Mouse (Mus musculus): Measurements from ENCODE around the gene Rpl10a. TPM values are rescaled to one million over a fixed set of nuclear protein-coding genes. Genes with fewer than 3 reads are reported as not detected.

Rpl10a gene
- polyA plus RNA-seq, 1 experiment from 2014 or later, result 554 TPM

DNA sequence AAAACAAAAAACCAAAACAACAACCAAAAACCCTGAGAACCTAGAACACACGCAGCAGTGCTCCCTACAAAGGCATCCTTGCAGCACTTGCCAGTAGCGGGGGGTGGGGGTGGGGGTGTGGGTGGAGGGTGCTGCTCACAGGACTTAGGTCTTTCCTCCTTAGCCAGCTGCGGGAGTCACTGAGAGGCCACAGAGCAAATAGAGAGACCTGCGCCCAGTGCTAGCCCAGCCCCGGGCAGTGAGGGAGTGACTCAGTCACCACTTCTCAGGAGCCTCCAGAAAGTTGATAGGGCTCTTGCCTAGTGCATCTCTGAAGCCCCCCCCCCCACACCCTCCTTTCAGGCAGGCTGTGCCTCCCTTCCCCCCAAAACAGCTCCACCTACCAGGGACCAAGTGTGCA is 40.8 kb downstream of the Rpl10a start:
- CTCF ChIA-PET, result interaction anchor here (1.1 to 2.2 kb wide), 4 partner anchors 23 to 143 kb away, joined by 3 to 8 read pairs (median 4); no protein-coding TSS in a partner anchor
- no peaks in the 10 kb centered on the region for H3K27me3 ChIP-seq
- ATAC-seq, result no peak
- POLR2A ChIA-PET, result interaction anchor here (0.9 to 1.0 kb wide), 2 partner anchors 26 to 38 kb away, joined by 3 read pairs; no protein-coding TSS in a partner anchor
- in situ Hi-C loops (cut with MboI; ENCODE audit: low pct_unique_long_range_greater_than_20kb), result no loop called here
- no peak for DNase-seq (ENCODE audit: low read depth, low spot score)
- TF ChIP-seq CTCF (IDR thresholded peaks at IDR 0.05), result no peak

DNA sequence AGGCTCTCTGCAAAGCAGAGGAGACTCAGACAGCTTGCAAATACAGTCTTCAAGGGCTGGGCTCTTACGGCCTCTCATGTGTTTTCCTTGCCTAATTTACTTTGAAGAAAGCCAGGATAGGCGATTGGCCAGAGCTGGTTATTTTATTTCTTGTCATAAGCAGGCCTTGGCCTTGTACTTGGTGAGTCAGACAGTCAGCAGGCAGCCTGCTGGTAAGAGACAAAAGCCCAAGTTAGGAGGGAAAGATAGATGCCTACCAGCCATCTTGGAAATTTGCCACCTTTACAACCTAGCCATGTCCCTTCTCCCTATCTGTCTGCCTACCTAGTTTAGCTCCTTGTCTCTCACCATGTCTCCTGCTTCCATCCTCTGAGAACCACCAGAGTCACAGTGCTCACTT is 43.0 kb downstream of the Rpl10a start:
- in situ Hi-C loops (cut with MboI; ENCODE audit: low pct_unique_long_range_greater_than_20kb), result no loop called here
- ATAC-seq, result peak; percentile 44
- TF ChIP-seq CTCF (IDR thresholded peaks at IDR 0.05), result no peak
- no peak for DNase-seq (ENCODE audit: low read depth, low spot score)
- ChIA-PET CTCF (interaction anchor here (2.8 kb wide), 1 partner anchor 157 kb away, joined by 9 read pairs; no protein-coding TSS in a partner anchor), POLR2A (no interaction called here)
- H3K27me3 ChIP-seq, result no peaks in the 10 kb centered on the region

DNA sequence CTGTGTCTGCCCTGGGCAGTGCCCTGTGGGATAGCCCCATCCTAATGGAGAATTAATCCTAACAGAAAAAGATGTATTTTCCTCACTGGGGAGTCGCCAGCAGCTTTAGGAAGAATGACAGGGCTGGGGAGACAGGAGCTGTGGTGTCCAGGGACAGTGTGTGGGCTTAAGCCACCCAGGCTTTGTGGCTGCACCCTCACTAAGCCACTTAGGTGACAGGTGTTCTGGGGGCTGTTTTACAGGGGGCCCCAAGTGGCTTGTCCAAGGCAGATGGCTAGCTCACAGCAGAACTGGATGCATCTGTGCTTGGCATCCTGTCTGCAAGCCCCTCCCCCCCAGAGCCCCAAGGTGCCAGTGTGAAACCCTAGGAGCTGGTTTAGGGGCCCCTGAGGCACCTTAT is 43.7 kb downstream of the Rpl10a start:
- TF ChIP-seq CTCF (IDR thresholded peaks at IDR 0.05), result no peak
- DNase-seq (ENCODE audit: low read depth, low spot score) (no peak), ATAC-seq (no peak)
- H3K27me3 ChIP-seq, result no peaks in the 10 kb centered on the region
- ChIA-PET POLR2A (interaction anchor here (1.6 kb wide), 1 partner anchor 44 kb away, joined by 3 read pairs; the partner anchor contains the start of gene Rpl10a), CTCF (interaction anchor here (2.8 kb wide), 1 partner anchor 156 kb away, joined by 9 read pairs; no protein-coding TSS in a partner anchor)
- in situ Hi-C loops (cut with MboI; ENCODE audit: low pct_unique_long_range_greater_than_20kb), result no loop called here

DNA sequence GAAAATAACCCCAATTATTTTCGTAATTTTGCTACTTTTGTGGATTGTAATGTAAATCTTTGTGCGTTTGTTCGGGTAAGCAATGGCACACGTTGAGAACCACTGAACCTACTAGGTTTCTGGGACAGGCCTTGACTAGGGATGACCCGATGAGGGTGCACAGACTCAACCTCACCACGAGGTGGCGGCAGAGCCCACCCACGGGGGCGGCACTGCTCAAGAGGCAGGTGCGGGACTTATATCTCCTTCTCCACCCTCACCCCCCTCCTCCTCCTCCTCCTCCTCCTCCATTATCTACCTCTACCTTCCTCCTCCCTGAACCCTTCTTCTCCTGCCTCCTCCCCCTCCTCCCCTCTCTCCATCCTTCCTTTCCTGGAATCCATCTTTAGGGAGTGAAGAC is 45.5 kb downstream of the Rpl10a start:
- TF ChIP-seq CTCF (IDR thresholded peaks at IDR 0.05), result peak; percentile 72
- ChIA-PET POLR2A (no interaction called here), CTCF (no interaction called here)
- no peak for ATAC-seq
- H3K27me3 ChIP-seq, result no peaks in the 10 kb centered on the region
- in situ Hi-C loops (cut with MboI; ENCODE audit: low pct_unique_long_range_greater_than_20kb), result no loop called here
- no peak for DNase-seq (ENCODE audit: low read depth, low spot score)

DNA sequence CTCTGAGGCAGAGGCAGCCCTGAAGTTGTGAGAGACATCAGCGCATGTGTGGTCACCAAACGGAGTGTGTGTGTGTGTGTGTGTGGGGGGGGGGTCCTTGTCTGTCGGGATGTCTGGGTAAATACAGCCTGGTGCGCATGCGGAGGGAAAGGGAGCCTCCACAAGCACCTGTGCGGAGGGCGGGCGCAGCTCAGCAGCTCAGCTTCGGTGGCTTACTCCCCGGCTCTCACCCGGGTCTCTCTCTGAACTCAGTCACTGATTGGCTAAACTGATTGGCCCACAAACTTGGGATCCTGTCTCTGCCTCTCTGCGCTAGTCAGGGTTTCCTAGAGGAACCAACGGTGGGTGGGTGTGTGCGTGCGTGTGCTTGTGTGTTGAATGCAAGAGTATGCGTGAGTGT is 46.2 kb downstream of the Rpl10a start:
- no peaks in the 10 kb centered on the region for H3K27me3 ChIP-seq
- CTCF ChIA-PET, result no interaction called here
- TF ChIP-seq CTCF (IDR thresholded peaks at IDR 0.05), result no peak
- no peak for DNase-seq (ENCODE audit: low read depth, low spot score)
- in situ Hi-C loops (cut with MboI; ENCODE audit: low pct_unique_long_range_greater_than_20kb), result no loop called here
- POLR2A ChIA-PET, result no interaction called here
- ATAC-seq, result no peak

DNA sequence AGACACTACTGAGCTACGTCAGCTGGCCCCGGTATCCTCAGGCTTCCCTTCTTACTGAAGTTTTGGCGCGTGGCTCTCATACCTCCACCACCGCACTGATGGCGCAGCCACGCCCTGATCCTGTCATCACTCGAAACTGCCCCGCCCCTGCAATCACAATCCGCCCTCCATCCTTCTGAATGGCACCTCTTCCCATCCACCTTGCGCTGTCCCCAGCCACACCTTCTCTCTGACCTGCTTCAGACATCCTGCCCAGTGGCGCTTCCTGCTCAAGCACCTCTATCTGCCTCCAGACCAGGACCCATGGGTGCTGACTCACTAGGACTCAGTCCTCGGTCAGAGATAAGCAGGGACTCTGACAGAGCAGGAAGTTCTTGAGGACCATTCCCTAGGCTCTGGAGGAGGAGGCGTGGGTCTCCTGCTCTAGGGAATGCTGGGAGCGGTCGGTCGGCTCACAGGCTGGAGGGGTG is 47.4 kb downstream of the Rpl10a start:
- no peaks in the 10 kb centered on the region for H3K27me3 ChIP-seq
- no peak for TF ChIP-seq CTCF (IDR thresholded peaks at IDR 0.05)
- in situ Hi-C loops (cut with MboI; ENCODE audit: low pct_unique_long_range_greater_than_20kb), result no loop called here
- POLR2A ChIA-PET, result no interaction called here
- ATAC-seq, result no peak
- no peak for DNase-seq (ENCODE audit: low read depth, low spot score)
- CTCF ChIA-PET, result no interaction called here

DNA sequence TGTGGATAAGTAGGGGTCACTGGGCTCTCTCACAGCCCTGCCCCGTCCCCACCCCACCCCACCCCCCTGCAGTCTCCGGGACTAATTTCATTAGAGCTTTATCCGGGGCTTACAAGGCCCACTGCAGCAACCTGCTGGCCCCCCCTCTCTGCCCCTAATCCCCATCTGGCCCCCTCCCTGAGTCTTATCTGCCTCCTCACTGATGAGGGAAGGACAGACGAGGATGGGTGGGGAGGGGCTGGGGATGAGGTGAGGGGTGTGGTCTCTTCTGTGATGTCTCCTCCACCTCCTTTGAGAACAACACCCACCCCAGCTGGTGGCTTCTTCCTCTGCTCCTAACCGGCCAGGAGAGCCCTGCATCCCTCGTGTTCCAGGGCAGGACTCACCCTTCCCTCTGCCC is 52.0 kb downstream of the Rpl10a start:
- no peak for TF ChIP-seq CTCF (IDR thresholded peaks at IDR 0.05)
- H3K27me3 ChIP-seq, result no peaks in the 10 kb centered on the region
- POLR2A ChIA-PET, result interaction anchor here (0.6 kb wide), 1 partner anchor 26 kb away, joined by 3 read pairs; no protein-coding TSS in a partner anchor
- ATAC-seq (no peak), DNase-seq (ENCODE audit: low read depth, low spot score) (no peak)
- in situ Hi-C loops (cut with MboI; ENCODE audit: low pct_unique_long_range_greater_than_20kb), result loop anchor here (10.0 kb wide), 1 partner anchor 165 kb away; no protein-coding TSS in a partner anchor
- CTCF ChIA-PET, result interaction anchor here (0.8 kb wide), 1 partner anchor 148 kb away, joined by 3 read pairs; no protein-coding TSS in a partner anchor

Other genes with a start within 250 kb of the Rpl10a start
- 0.05 TPM for gene Tcp11, start 247.8 kb upstream of the Rpl10a start, polyA plus RNA-seq (2021)
- 17.9 TPM for gene Scube3, start 186.3 kb upstream of the Rpl10a start, polyA plus RNA-seq (2021)
- 65.9 TPM for gene Zfp523, start 151.3 kb upstream of the Rpl10a start, polyA plus RNA-seq (2021)
- gene Def6, start 120.7 kb upstream of the Rpl10a start, polyA plus RNA-seq (2021), result 1.4 TPM
- 30.9 TPM for gene Ppard, start 95.8 kb upstream of the Rpl10a start, polyA plus RNA-seq (2021)
- 44.9 TPM for gene Fance, start 15.0 kb upstream of the Rpl10a start, polyA plus RNA-seq (2021)
- 45.2 TPM for gene Tead3, start 22.3 kb downstream of the Rpl10a start, polyA plus RNA-seq (2021)
- not detected for gene Tulp1, start 36.8 kb downstream of the Rpl10a start, polyA plus RNA-seq (2021)
- 9.2 TPM for gene Fkbp5, start 189.1 kb downstream of the Rpl10a start, polyA plus RNA-seq (2021)
- not detected for gene Armc12, start 202.3 kb downstream of the Rpl10a start, polyA plus RNA-seq (2021)
- not detected for gene Clpsl2, start 220.9 kb downstream of the Rpl10a start, polyA plus RNA-seq (2021)
- not detected for gene Clps, start 232.3 kb downstream of the Rpl10a start, polyA plus RNA-seq (2021)
- gene Lhfpl5, start 247.2 kb downstream of the Rpl10a start, polyA plus RNA-seq (2021), result 0.09 TPM

All from Patski (cell line).